Mouse (Mus musculus) kidney, adult 2 months (tissue): ENCODE data around the gene E130114P18Rik.

Experiments used
- CTCF ChIP-seq: fragments of 200-500 bp; conservative IDR thresholded peaks from 2 replicates; pipeline ENCODE4 v1.5.1; 2011; ENCODE audit warnings: low read depth, mild to moderate bottlenecking, control low read depth, low read length, moderate library complexity, mixed read lengths; ENCODE audit not compliant: insufficient read depth, insufficient read length
- POLR2A ChIP-seq: fragments of 200-500 bp; IDR thresholded peaks from one replicate; pipeline ENCODE4 v1.6.1; 2011; ENCODE audit warnings: low read depth, low read length, control low read depth

- TF ChIP-seq POLR2A: no peak
- no peak for TF ChIP-seq CTCF
Measured at GRCm38 (mm10) chr4:97597443-97597842, 180.4 kb downstream of the E130114P18Rik start.
